Mouse (Mus musculus) kidney, postnatal 36 days (tissue): ENCODE results near the gene Rbm5.

Experiments
- DNase-seq, 2 experiments: peaks; one replicate each; pipeline ENCODE4 v3.0.0; 2021 to 2022; ENCODE audit warnings: mixed read lengths in 2 of 2

Rbm5 gene

DNA sequence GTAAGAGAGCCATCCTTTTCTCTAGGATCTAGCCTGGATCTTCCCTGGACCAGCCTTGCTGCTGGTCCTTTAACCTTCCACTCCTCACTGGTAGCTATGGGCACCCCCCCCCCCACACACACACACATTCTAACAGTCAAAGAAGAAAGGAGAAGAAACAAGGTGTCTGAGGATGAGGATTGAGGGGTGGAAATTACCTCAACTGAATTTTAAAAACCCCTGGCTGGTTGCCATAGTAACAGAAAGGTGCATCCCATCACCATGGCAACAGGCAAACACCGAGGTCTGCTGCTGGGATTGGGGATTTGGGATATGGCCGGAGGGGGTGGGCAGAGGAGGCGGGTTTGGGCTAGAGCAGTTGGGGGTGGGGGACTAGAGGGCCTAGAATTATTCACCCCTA lies 41.1 kb downstream of the Rbm5 start:
- DNase-seq, result no peak

GRCm38 (mm10) chr9:107728919-107729670 lies 41.7 kb downstream of the Rbm5 start:
- no peak for DNase-seq

DNA sequence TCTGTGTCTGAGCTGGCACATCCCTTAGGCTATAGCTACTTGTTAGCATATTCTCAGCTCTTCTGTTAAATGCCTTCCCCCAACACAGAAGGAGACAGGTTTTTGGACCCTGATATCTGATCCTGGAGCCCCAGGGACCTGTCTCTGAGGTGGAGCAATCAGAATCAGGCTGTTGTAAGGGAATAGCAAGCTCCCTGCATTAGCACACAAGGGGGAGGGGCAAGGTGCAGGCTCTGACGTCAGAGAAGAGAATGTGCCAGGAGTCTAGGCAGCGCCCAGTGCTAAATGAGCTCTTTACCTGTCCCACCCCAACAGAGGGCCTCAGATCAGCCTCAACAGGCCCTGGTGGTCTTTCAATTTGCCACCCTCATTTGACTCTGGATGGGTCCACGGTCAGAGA lies 43.8 kb downstream of the Rbm5 start:
- DNase-seq, result peak; percentile 38 to 44

DNA sequence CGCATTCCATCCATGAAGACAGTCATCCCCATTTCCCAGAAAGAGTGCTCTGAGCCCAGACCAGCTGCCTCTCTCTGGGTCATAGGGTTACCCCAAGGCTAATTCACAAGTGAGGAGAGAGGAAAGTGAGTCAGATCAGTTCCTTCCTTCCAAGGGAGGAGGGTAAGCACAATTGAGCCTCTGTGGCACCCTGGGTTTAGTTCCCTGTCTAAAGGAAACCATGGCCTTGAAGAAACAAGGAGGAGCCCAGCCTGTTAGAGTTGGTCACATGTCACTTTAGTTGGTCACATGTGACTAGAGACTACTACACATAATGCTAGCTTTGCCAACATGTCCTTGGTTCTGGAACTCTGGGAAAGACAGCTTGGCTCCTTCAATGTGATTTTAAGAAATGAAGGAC lies 46.0 kb downstream of the Rbm5 start:
- DNase-seq, result peak in 1 of 2 experiments; percentile 47

GRCm38 (mm10) chr9:107723794-107724531 lies 46.8 kb downstream of the Rbm5 start:
- DNase-seq, result peak; percentile 75 to 88

GRCm38 (mm10) chr9:107723292-107723691 lies 47.5 kb downstream of the Rbm5 start:
- DNase-seq, result no peak

DNA sequence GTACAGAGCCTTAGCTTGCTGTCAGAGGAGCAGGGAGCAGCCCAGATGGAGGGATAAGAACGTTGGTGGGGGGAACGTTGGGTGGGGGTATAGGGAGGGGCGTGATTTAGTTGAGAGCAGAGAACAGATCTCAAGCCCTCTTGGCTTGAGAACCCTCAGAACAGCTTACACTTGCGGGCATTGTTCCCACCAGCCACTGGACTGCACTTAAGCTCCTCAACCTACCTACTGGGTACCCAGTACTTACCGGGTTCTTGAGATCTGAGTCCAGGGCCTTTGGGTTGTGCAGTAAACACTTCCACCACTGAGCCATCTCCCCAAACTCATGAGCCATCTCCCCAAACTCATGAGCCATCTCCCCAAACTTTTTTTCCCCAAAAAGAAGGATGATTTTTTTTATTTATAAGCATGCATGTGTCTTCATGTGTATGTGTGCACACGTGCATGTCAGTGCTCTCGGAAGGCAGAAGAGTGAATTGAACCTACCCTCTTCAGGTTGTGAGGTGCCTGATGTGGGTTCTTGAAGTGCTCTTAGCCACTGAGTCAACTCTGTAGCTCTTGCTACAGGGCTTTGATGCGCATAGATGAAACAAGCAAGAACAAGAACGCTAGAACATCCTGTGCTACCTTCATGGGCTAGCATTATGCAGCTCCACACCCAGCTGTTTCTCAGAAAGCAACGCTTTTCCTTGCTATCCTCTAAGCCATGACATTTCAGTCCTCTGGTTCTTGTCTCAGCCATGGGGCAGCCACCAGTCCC lies 51.8 kb downstream of the Rbm5 start:
- no peak for DNase-seq

DNA sequence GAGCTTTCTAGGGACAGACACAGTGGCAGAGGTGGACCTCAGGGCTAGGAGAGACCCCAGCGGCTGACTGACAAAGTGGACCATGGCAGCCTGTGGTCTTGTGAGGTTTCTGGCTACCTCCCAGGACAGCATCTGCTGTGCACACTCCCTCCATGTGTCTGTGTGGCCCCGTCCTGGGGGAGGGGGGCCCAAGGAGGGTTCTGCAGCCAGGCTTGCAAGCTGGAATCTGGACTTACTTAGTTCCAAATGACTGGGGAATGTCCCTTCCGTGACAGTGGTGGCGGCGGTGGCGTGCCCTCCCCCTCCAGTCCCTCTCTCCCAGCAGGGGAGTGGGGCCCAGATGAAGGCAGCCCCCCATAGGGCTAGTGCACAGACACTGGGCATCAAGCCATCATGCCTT lies 53.8 kb downstream of the Rbm5 start:
- no peak for DNase-seq

DNA sequence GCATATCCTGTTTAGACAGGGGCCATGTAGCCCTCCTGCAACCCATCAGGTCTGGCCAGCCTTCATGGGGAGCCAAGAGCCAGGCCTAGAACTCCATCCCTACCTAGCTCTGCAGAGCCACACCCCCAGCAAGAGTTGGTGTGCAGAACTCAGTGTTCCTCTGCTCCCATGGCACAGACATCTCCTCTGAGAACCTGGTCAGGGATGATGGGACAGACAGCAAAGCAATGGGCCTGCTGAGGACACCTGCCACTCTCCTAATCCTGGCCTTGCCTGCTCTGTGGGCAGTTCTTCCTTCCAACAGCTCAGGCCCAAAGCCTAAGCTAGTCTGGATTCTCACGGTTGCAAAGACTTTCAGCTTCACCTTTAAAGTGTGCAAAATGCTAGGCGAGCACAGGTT lies 55.2 kb downstream of the Rbm5 start:
- no peak for DNase-seq

DNA sequence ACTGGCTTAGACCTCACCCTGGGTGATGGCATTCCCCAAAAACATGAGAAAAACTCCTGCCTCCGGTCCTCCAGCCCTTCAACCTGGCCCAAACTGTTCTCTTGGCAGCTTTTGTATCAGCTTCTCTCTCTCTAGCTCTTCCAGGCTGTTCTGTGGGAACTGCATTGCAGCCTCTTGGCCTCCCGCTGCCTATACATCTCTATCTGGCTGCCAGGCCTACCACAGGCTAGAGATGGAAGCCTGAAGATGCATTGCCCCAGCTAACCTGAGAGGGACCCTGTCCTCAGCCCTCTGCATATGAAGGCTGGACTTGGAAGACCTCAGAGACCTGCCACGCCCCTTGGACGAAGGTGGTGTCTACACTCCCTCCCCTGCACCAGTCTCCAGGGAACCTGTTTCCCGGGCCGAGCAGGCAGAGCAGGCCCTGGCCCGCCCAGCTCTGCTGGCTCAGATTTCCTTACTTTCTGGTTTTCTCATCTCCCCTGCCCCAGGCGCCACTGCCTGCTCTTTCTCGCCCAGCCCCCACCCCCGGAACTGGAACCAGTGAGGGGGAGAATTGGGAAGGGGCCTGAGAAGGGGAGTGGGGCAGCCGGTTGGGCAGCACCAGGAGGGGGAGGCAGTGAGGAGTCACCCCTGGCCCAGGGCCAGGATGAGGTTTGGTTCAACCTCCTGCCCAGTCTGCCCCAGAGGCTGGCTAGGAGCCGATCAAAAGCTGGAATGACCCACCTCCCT lies 56.4 kb downstream of the Rbm5 start:
- peak; percentile 61 to 72 for DNase-seq

- peak; percentile 89 to 94 for DNase-seq
These were observed 60.9 kb downstream of the Rbm5 start, which contains the start of gene Sema3f for GRCm38 (mm10) chr9:107709697-107710483. Gene Sema3f, minus strand, starts transcription at chr9:107710475.

GRCm38 (mm10) chr9:107709096-107709696 lies 61.6 kb downstream of the Rbm5 start:
- no peak for DNase-seq

DNA sequence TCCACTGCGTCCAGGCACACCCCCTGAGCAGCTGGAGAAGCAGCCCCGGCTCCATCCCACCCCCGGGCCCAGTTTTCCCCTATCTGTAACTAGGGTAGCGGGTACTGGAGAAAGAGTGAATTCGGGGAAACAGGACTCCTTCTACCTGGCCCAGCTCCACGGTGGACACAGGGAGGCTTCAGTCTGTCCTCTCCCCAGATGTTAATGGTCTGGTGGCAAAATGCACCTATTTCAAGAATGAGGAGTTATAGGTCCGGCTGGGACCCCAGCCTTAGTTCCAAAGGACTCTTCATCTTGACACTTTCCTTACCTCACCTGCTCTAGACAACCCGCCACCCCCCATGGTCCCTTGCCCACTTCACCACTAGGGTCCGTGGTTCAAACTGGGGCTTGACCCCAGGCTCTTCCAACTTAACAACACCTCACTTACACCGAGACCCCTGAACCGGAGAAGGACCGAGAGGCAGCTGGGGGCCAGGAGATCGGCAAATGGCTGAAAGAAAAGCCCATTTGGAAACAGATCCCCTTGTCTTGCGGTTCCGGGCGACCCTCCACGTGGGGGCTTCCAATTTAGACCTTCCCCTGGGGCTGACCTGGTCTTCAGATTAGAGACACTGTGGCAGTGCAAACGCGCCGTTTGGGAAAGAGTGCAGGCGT lies 62.2 kb downstream of the Rbm5 start:
- DNase-seq, result no peak

GRCm38 (mm10) chr9:107707701-107708438 lies 62.9 kb downstream of the Rbm5 start:
- DNase-seq, result peak in 1 of 2 experiments; percentile 18

- DNase-seq, result no peak
These were observed 64.0 kb downstream of the Rbm5 start for GRCm38 (mm10) chr9:107706781-107707211.

DNA sequence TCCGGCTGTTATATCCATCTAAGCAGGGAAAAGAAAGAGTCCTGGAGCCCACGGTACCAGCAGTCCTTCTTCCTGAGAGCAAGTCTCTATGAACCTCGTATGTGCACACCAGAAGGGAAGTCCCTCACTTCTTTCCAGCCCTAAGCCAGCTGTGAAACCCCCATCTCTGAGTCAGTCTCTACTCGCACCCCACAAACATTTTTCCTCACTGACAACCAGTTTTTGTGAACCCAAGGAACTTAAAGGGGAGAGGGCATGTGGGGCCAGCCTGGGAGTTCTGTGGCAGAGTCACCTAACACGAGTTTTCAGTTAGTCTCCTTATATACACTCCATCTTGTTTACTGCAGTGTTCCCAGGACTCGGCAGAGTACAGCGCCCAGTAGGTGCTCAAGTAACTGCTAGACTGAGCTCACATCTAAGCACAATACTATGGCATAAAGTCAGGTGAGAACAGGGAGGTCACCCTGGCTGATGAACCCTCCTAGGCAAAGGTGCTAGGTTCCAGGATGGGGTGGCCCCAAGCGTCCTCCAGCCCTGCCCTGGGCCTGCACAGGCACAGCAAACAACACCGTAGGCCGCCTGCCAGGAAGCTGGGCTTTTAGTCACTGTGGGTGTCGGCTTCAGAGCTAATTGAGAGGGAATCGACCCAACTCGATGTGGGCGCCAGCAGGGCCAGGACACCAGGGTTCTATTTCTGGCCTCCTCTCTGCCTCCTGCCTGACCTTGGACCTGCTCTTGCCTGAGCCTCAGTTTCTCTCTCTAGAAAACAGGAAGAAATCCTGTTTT lies 67.3 kb downstream of the Rbm5 start:
- peak; percentile 43 to 59 for DNase-seq

DNA sequence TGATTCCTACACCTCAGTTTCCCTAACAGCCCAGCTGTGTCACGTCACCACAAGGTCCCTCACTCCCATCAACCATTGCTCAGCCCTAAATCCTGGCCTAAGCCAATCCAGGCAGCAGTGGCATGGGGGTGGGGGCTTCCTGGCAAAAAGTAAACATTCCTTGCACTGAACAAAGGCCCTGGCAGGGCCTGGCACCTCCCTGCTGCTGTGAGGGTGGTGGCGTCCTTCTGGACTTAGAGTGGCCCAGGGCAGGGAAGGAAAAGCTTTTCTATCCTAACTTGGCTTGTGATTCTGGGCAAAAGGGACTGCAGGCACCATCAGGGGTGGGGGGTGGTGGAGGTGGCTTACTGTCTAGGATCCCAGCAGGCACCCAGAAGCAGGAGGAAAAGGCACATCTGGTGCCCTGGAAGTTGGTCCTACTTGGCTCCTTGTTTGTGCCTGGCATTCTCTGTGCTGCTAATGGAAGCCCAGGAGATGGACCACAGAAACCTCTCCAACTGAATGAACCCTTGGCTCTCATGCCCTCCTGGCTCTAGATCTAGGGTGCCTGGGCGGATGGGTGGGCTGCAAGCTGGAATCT lies 68.1 kb downstream of the Rbm5 start:
- DNase-seq, result no peak

- peak; percentile 81 to 83 for DNase-seq
These were observed 69.2 kb downstream of the Rbm5 start for GRCm38 (mm10) chr9:107701594-107701993.

DNA sequence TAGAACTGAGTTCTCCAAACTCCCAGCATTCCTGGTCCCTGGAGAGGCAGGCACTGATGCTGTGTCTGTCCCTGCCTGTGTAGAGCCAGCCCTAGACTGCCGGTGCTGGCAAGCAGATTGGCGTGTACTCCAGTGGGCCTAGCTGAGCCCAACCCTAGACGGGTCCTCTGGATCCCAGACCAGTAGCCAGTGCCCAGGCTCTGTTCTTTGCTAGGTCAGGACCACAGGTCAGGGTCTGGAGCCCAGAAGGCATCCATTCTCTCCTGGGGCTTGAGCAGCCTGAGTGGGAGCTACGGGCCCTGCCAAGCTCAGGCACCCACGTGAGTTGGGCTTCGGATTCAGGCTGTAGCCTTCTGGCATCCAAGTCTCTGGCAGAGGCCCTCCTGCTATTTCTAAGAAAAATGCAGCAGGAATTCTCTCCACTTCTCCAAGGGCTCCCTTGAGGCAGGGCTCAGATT lies 70.7 kb downstream of the Rbm5 start:
- DNase-seq, result peak in 1 of 2 experiments; percentile 34
